Mouse (Mus musculus) heart, postnatal 0 days (tissue): ENCODE data around the gene Trio. TPM values are rescaled to one million over a fixed set of nuclear protein-coding genes. Genes with fewer than 3 reads are reported as not detected.

Experiments
- ATAC-seq: fragments of 200-750 bp; cut with Nextera tagmentation; 2 replicates; pipeline ENCODE4 v1.8.0; 2017; ENCODE audit warnings: low read depth, moderate number of reproducible peaks, moderate library complexity; ENCODE audit not compliant: insufficient read depth
- DNase-seq: peaks from one replicate; pipeline ENCODE4 v3.0.0-alpha.2; 2016; ENCODE audit warnings: low spot score
- H3K27ac ChIP-seq: fragments of 300-500 bp; sonication (generic); 2 replicates; pipeline ENCODE4 v1.5.1; 2014; ENCODE audit warnings: low read depth, mild to moderate bottlenecking
- H3K27me3 ChIP-seq: fragments of 300-500 bp; sonication (generic); 2 replicates; pipeline ENCODE4 v1.6.1; 2014; ENCODE audit warnings: low read length, mixed read lengths; ENCODE audit not compliant: control insufficient read depth, insufficient read depth
- H3K36me3 ChIP-seq: fragments of 300-500 bp; sonication (generic); replicated peaks from 2 replicates; pipeline ENCODE4 v1.6.1; 2014; ENCODE audit warnings: low read length, mixed read lengths; ENCODE audit not compliant: control insufficient read depth, insufficient read depth
- H3K4me1 ChIP-seq: fragments of 300-500 bp; sonication (generic); 2 replicates; pipeline ENCODE4 v1.6.1; 2014; ENCODE audit warnings: antibody characterized with exemption; ENCODE audit not compliant: control insufficient read depth, insufficient read depth
- H3K4me2 ChIP-seq: fragments of 300-500 bp; sonication (generic); 2 replicates; pipeline ENCODE4 v1.6.1; 2014; ENCODE audit warnings: low read depth, mild to moderate bottlenecking, low read length, moderate library complexity
- H3K4me3 ChIP-seq: fragments of 300-500 bp; sonication (generic); 2 replicates; pipeline ENCODE4 v1.5.1; 2014; ENCODE audit warnings: low read depth, low read length
- H3K9ac ChIP-seq: fragments of 300-500 bp; sonication (generic); replicated peaks from 2 replicates; pipeline ENCODE4 v1.6.1; 2014; ENCODE audit warnings: low read depth, low read length, mixed read lengths
- H3K9me3 ChIP-seq: fragments of 300-500 bp; sonication (generic); replicated peaks from 2 replicates; pipeline ENCODE4 v1.6.1; 2016; ENCODE audit warnings: low read length; ENCODE audit not compliant: control insufficient read depth
- CTCF ChIP-seq: IDR thresholded peaks from 2 replicates; pipeline ENCODE4 v1.5.1; 2016; ENCODE audit warnings: antibody characterized with exemption, control low read depth, low read depth
- EP300 ChIP-seq: IDR thresholded peaks from 2 replicates; pipeline ENCODE4 v1.6.1; 2016; ENCODE audit warnings: antibody characterized with exemption, low read depth
- WGBS: fragments of 180-500 bp; shearing (Covaris S2); extraction: QIAGEN DNeasy Blood & Tissue Kit; methylation state at CpG from one replicate; pipeline ENCODE4 v1.1.7; 2014; 5-methylcytosine and 5-hydroxymethylcytosine counted together
- polyA plus RNA-seq: library from polyadenylated mRNA; unstranded; fragments of >200 nt; fragmentation: Nextera tagmentation; extraction: Ambion mirVana; gene quantifications from 2 replicates; pipeline ENCODE4 v1.2.1, GENCODE M21; 2015
- total RNA-seq: library from RNA; depleted of rRNA; stranded (reverse); fragments of >200 nt; gene quantifications from 2 replicates; pipeline ENCODE4 v1.2.3, GENCODE M21; 2014; ENCODE audit warnings: low replicate concordance

Trio gene
- total and polyA plus RNA-seq, 2 experiments from 2014 or later: 10.1 to 77.2 TPM

- no peak overlapping the region for H3K4me2 ChIP-seq
- no peak overlapping the region for H3K27ac ChIP-seq
- TF ChIP-seq EP300 (no peak), CTCF (no peak)
- no peaks in the 10 kb centered on the region for H3K9me3 ChIP-seq
- H3K9ac ChIP-seq: no peak overlapping the region
- WGBS: 80% methylated on average over 18 of the region's 18 CpGs
- no peak overlapping the region for H3K4me3 ChIP-seq
- 0 out of 2 replicates have a peak, but pooled peaks cover 7% of the 10 kb centered on the region for H3K4me1 ChIP-seq
- no peaks in the 10 kb centered on the region for H3K27me3 ChIP-seq
- H3K36me3 ChIP-seq: peaks cover 92% of the 10 kb centered on the region
- no peak for ATAC-seq
- DNase-seq: no peak
Measured at GRCm38 (mm10) chr15:27747512-27747911, 278.1 kb downstream of the Trio start.

DNA sequence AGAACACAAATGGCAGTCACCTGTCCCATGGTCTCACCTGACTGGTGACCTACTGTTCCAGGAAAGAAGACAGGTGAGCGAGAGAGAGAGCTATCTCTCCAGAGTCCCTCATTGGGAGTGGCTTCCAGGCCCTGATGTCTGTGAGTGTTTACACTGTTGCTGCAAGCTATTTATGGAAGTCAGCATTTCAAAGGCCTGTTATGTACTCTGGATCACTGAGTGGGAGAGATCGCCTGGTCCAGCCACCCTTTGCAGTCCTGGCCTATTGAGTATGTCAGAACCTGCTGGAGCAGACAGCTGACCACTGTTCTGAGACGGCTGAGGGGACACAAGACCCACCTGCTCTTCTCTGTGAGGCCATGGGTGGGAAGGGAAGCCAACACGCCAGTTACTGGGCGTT is 280.7 kb downstream of the Trio start:
- H3K27me3 ChIP-seq: no peaks in the 10 kb centered on the region
- peak overlapping the region; percentile 76 for H3K27ac ChIP-seq
- no peak overlapping the region for H3K9ac ChIP-seq
- WGBS: 41% methylated on average over 5 of the region's 5 CpGs
- ATAC-seq (peak; percentile 52; the same call in 1 of the 2 replicates), DNase-seq (peak; percentile 30)
- TF ChIP-seq CTCF: no peak
- TF ChIP-seq EP300: no peak
- H3K4me1 ChIP-seq: 0 out of 2 replicates have a peak, but pooled peaks cover 7% of the 10 kb centered on the region
- no peaks in the 10 kb centered on the region for H3K9me3 ChIP-seq
- H3K4me2 ChIP-seq: no peak overlapping the region
- H3K36me3 ChIP-seq: peaks cover 85% of the 10 kb centered on the region
- H3K4me3 ChIP-seq: no peak overlapping the region

- TF ChIP-seq EP300 (no peak), CTCF (no peak)
- Histone ChIP-seq H3K4me1 (0 out of 2 replicates have a peak, but pooled peaks cover under 1% of the 10 kb centered on the region), H3K4me3 (no peak overlapping the region), H3K27me3 (no peaks in the 10 kb centered on the region), H3K27ac (no peak overlapping the region; the same call in 1 of the 2 replicates), H3K4me2 (no peak overlapping the region), H3K9me3 (no peaks in the 10 kb centered on the region), H3K36me3 (peaks cover 78% of the 10 kb centered on the region), H3K9ac (no peak overlapping the region)
- DNase-seq: peak; percentile 62
- ATAC-seq: peak; percentile 89
- WGBS: 49% methylated on average over 7 of the region's 7 CpGs
Measured at GRCm38 (mm10) chr15:27740080-27740479, 285.6 kb downstream of the Trio start.

DNA sequence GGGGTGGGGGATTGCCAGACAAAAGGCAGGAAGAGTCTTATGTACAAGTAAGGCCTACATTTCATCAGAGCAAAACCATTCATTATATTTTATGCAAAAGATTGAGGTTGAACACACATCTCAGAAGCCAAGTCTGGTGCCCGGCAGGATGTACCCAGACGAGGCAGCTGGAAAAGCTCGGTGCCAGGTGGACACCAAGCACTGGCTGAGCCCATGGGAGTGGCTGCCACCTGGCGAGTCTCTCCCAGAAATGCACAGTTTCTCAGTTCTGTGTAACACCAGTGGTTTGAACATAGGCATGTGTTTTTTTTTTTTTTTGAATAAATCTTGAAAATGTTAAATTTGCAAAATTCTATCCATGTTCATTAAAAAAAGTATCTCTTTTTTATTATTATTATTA is 293.8 kb downstream of the Trio start:
- H3K4me2 ChIP-seq: no peak overlapping the region
- no peak overlapping the region for H3K9ac ChIP-seq
- no peak for ATAC-seq
- no peaks in the 10 kb centered on the region for H3K4me1 ChIP-seq
- no peak overlapping the region for H3K27ac ChIP-seq
- peaks cover 57% of the 10 kb centered on the region for H3K36me3 ChIP-seq
- DNase-seq: no peak
- H3K4me3 ChIP-seq: no peak overlapping the region
- WGBS: 81% methylated on average over 4 of the region's 4 CpGs
- TF ChIP-seq EP300: no peak
- TF ChIP-seq CTCF: no peak
- H3K9me3 ChIP-seq: no peaks in the 10 kb centered on the region
- H3K27me3 ChIP-seq: no peaks in the 10 kb centered on the region

GRCm38 (mm10) chr15:27726228-27726627 is 299.4 kb downstream of the Trio start:
- Histone ChIP-seq H3K27me3 (no peaks in the 10 kb centered on the region), H3K4me3 (no peak overlapping the region), H3K4me2 (no peak overlapping the region), H3K36me3 (peaks cover 3% of the 10 kb centered on the region; the same call in 1 of the 2 replicates), H3K4me1 (0 out of 2 replicates have a peak, but pooled peaks cover 4% of the 10 kb centered on the region), H3K9ac (no peak overlapping the region), H3K9me3 (no peaks in the 10 kb centered on the region), H3K27ac (no peak overlapping the region)
- TF ChIP-seq EP300 (no peak), CTCF (no peak)
- whole genome bisulfite sequencing: 76% methylated on average over 6 of the region's 6 CpGs
- ATAC-seq (no peak), DNase-seq (no peak)
